Mouse (Mus musculus): Measurements from ENCODE around the gene Nr1i3. TPM values are rescaled to one million over a fixed set of nuclear protein-coding genes. Genes with fewer than 3 reads are reported as not detected.

Gene Nr1i3
- polyA plus RNA-seq, 1 experiment from 2014 or later: 0.38 TPM

- 2% methylated on average over 18 of the region's 18 CpGs for WGBS
- peak; percentile 64 for ATAC-seq
- Histone ChIP-seq H3K4me3 (ENCODE audit: low read depth, low read length) (peak overlapping the region; percentile 29), H3K4me1 (ENCODE audit: control insufficient read depth, insufficient read depth, low read length) (peaks cover 24% of the 10 kb centered on the region), H3K9me3 (replicated peaks; ENCODE audit: control insufficient read depth, low read length, poor library complexity, severe bottlenecking) (no peaks in the 10 kb centered on the region), H3K36me3 (ENCODE audit: control insufficient read depth, insufficient read depth, low read length) (no peaks in the 10 kb centered on the region), H3K27me3 (ENCODE audit: control insufficient read depth, insufficient read depth, low read depth, low read length) (peaks cover 4% of the 10 kb centered on the region), H3K4me2 (ENCODE audit: low read length) (peak overlapping the region; percentile 51), H3K9ac (ENCODE audit: low read depth, low read length) (peak overlapping the region; percentile 36), H3K27ac (ENCODE audit: low read length) (peak overlapping the region; percentile 44)
These were observed 20.5 kb upstream of the Nr1i3 start for GRCm38 (mm10) chr1:171193093-171193840.

- Histone ChIP-seq H3K9me3 (replicated peaks; ENCODE audit: control insufficient read depth, low read length, poor library complexity, severe bottlenecking) (no peaks in the 10 kb centered on the region), H3K4me2 (ENCODE audit: low read length) (peak overlapping the region; percentile 51), H3K27me3 (ENCODE audit: control insufficient read depth, insufficient read depth, low read depth, low read length) (peaks cover 4% of the 10 kb centered on the region), H3K9ac (ENCODE audit: low read depth, low read length) (no peak overlapping the region; the same call in 1 of the 2 replicates), H3K36me3 (ENCODE audit: control insufficient read depth, insufficient read depth, low read length) (no peaks in the 10 kb centered on the region), H3K27ac (ENCODE audit: low read length) (no peak overlapping the region), H3K4me3 (ENCODE audit: low read depth, low read length) (peak overlapping the region; percentile 29; the same call in 1 of the 2 replicates), H3K4me1 (ENCODE audit: control insufficient read depth, insufficient read depth, low read length) (peaks cover 23% of the 10 kb centered on the region)
- no peak for ATAC-seq
- WGBS: 26% methylated on average over 11 of the region's 11 CpGs
These were observed 19.6 kb upstream of the Nr1i3 start for GRCm38 (mm10) chr1:171193911-171194830.

GRCm38 (mm10) chr1:171195046-171195822 lies 18.5 kb upstream of the Nr1i3 start:
- Histone ChIP-seq H3K27me3 (ENCODE audit: control insufficient read depth, insufficient read depth, low read depth, low read length) (peaks cover 4% of the 10 kb centered on the region), H3K36me3 (ENCODE audit: control insufficient read depth, insufficient read depth, low read length) (no peaks in the 10 kb centered on the region)
- peak; percentile 43 for ATAC-seq

GRCm38 (mm10) chr1:171195887-171196397 lies 17.8 kb upstream of the Nr1i3 start, which contains the start of gene Pcp4l1:
Gene Pcp4l1, minus strand, starts transcription at chr1:171196268.
- peaks cover 4% of the 10 kb centered on the region for H3K27me3 ChIP-seq (ENCODE audit: control insufficient read depth, insufficient read depth, low read depth, low read length)
- peaks cover 18% of the 10 kb centered on the region for H3K4me1 ChIP-seq (ENCODE audit: control insufficient read depth, insufficient read depth, low read length)
- peak; percentile 82 for ATAC-seq
- no peak within 1 kb of the TSS for H3K27ac ChIP-seq (ENCODE audit: low read length)
- no peaks in the 10 kb centered on the region for H3K9me3 ChIP-seq (replicated peaks; ENCODE audit: control insufficient read depth, low read length, poor library complexity, severe bottlenecking)
- WGBS: 1% methylated on average over 28 of the region's 33 CpGs
- peak within 1 kb of the TSS; percentile 95 for H3K4me2 ChIP-seq (ENCODE audit: low read length)
- peak within 1 kb of the TSS; percentile 63 for H3K4me3 ChIP-seq (ENCODE audit: low read depth, low read length)
- peak within 1 kb of the TSS; percentile 72 for H3K9ac ChIP-seq (ENCODE audit: low read depth, low read length)
- no peaks in the 10 kb centered on the region for H3K36me3 ChIP-seq (ENCODE audit: control insufficient read depth, insufficient read depth, low read length)

More at GRCm38 (mm10) chr1:171195046-171195822, 18.5 kb upstream of the Nr1i3 start:
- no peaks in the 10 kb centered on the region for H3K9me3 ChIP-seq (replicated peaks; ENCODE audit: control insufficient read depth, low read length, poor library complexity, severe bottlenecking)
- peaks cover 18% of the 10 kb centered on the region for H3K4me1 ChIP-seq (ENCODE audit: control insufficient read depth, insufficient read depth, low read length)
- peak overlapping the region; percentile 95 for H3K4me2 ChIP-seq (ENCODE audit: low read length)
- H3K9ac ChIP-seq (ENCODE audit: low read depth, low read length): peak overlapping the region; percentile 72
- peak overlapping the region; percentile 63 for H3K4me3 ChIP-seq (ENCODE audit: low read depth, low read length)
- H3K27ac ChIP-seq (ENCODE audit: low read length): no peak overlapping the region
- WGBS: 6% methylated on average over 20 of the region's 20 CpGs

- 62% methylated on average over 1 of the region's 1 CpGs for WGBS
- H3K4me2 ChIP-seq (ENCODE audit: low read length): no peak overlapping the region
- H3K27me3 ChIP-seq (ENCODE audit: control insufficient read depth, insufficient read depth, low read depth, low read length): peaks cover under 1% of the 10 kb centered on the region
- ATAC-seq: no peak
- H3K27ac ChIP-seq (ENCODE audit: low read length): no peak overlapping the region
- H3K9me3 ChIP-seq (replicated peaks; ENCODE audit: control insufficient read depth, low read length, poor library complexity, severe bottlenecking): no peaks in the 10 kb centered on the region
- no peak overlapping the region for H3K9ac ChIP-seq (ENCODE audit: low read depth, low read length)
- H3K36me3 ChIP-seq (ENCODE audit: control insufficient read depth, insufficient read depth, low read length): no peaks in the 10 kb centered on the region
- H3K4me1 ChIP-seq (ENCODE audit: control insufficient read depth, insufficient read depth, low read length): peaks cover 3% of the 10 kb centered on the region; the same call in 1 of the 2 replicates
- no peak overlapping the region for H3K4me3 ChIP-seq (ENCODE audit: low read depth, low read length)
These were observed 14.2 kb upstream of the Nr1i3 start for GRCm38 (mm10) chr1:171199532-171199931.

GRCm38 (mm10) chr1:171200769-171201168 lies 13.0 kb upstream of the Nr1i3 start:
- Histone ChIP-seq H3K4me1 (ENCODE audit: control insufficient read depth, insufficient read depth, low read length) (peaks cover 3% of the 10 kb centered on the region; the same call in 1 of the 2 replicates), H3K9me3 (replicated peaks; ENCODE audit: control insufficient read depth, low read length, poor library complexity, severe bottlenecking) (no peaks in the 10 kb centered on the region), H3K27me3 (ENCODE audit: control insufficient read depth, insufficient read depth, low read depth, low read length) (no peaks in the 10 kb centered on the region; the same call in 1 of the 2 replicates), H3K4me2 (ENCODE audit: low read length) (no peak overlapping the region), H3K36me3 (ENCODE audit: control insufficient read depth, insufficient read depth, low read length) (no peaks in the 10 kb centered on the region), H3K4me3 (ENCODE audit: low read depth, low read length) (no peak overlapping the region), H3K27ac (ENCODE audit: low read length) (no peak overlapping the region), H3K9ac (ENCODE audit: low read depth, low read length) (no peak overlapping the region)
- 98% methylated on average over 1 of the region's 1 CpGs for WGBS
- no peak for ATAC-seq

GRCm38 (mm10) chr1:171203471-171204248 lies 10.1 kb upstream of the Nr1i3 start:
- ATAC-seq: no peak
- WGBS: 54% methylated on average over 11 of the region's 11 CpGs
- no peak overlapping the region for H3K27ac ChIP-seq (ENCODE audit: low read length)
- H3K4me1 ChIP-seq (ENCODE audit: control insufficient read depth, insufficient read depth, low read length): no peaks in the 10 kb centered on the region
- no peak overlapping the region for H3K9ac ChIP-seq (ENCODE audit: low read depth, low read length)
- H3K27me3 ChIP-seq (ENCODE audit: control insufficient read depth, insufficient read depth, low read depth, low read length): no peaks in the 10 kb centered on the region
- no peaks in the 10 kb centered on the region for H3K9me3 ChIP-seq (replicated peaks; ENCODE audit: control insufficient read depth, low read length, poor library complexity, severe bottlenecking)
- H3K36me3 ChIP-seq (ENCODE audit: control insufficient read depth, insufficient read depth, low read length): no peaks in the 10 kb centered on the region
- no peak overlapping the region for H3K4me2 ChIP-seq (ENCODE audit: low read length)
- no peak overlapping the region for H3K4me3 ChIP-seq (ENCODE audit: low read depth, low read length)

- H3K9me3 ChIP-seq (replicated peaks; ENCODE audit: control insufficient read depth, low read length, poor library complexity, severe bottlenecking): no peaks in the 10 kb centered on the region
- no peak overlapping the region for H3K4me3 ChIP-seq (ENCODE audit: low read depth, low read length)
- H3K4me1 ChIP-seq (ENCODE audit: control insufficient read depth, insufficient read depth, low read length): no peaks in the 10 kb centered on the region
- no peak overlapping the region for H3K27ac ChIP-seq (ENCODE audit: low read length)
- no peaks in the 10 kb centered on the region for H3K36me3 ChIP-seq (ENCODE audit: control insufficient read depth, insufficient read depth, low read length)
- H3K4me2 ChIP-seq (ENCODE audit: low read length): no peak overlapping the region
- no peak for ATAC-seq
- no peak overlapping the region for H3K9ac ChIP-seq (ENCODE audit: low read depth, low read length)
- 70% methylated on average over 7 of the region's 7 CpGs for WGBS
- no peaks in the 10 kb centered on the region for H3K27me3 ChIP-seq (ENCODE audit: control insufficient read depth, insufficient read depth, low read depth, low read length)
These were observed 9.5 kb upstream of the Nr1i3 start for GRCm38 (mm10) chr1:171204249-171204644.

Data from midbrain, embryonic 16.5 days (tissue).